Comparison of ENCODE assay signal across 9 mouse cellular contexts in the genomic region with DNA sequence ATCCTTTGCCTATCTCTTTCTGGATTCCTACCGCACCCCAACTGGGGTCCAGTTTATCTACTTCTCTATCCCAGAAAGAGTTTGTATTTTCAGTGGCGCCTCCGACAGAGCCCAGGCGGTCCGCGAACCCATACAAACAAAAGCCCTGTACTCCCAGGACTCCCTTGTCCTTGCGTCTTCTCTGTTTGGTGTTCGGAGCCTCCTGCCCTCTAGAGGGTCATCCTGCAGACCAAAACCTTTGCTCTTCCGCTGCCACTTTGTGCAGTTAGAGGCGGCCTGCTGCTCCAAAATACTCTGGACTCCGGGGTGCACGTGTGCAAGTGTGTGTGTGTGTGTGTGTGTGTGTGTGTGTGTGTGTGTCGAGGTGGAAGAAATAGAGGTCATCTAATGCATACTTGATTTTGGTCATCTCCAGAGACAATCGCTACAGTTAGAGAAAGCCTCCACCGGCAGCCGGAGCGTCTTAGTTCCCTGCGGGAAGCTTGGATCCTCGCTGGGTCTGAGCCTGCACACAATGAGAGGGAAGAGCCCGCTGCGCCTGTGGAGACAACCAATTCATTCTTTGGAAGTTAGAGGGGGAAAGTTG. TPM values are rescaled to one million over a fixed set of nuclear protein-coding genes. Genes with fewer than 3 reads are reported as not detected.
DNase-seq lines count a peak whose midpoint lies in the region; ATAC-seq lines count a peak whose summit lies in the region.
"Had no signal": no experiment of that assay in that cellular context is flagged by ENCODE, and none has a peak within 500 bp of the region (broad histone marks: within the 10 kb centered on the region; RNA-seq: fewer than 3 reads in every experiment).

No protein-coding gene starts in this region.

- no peak for ATAC-seq in megakaryocyte, adult 5-6 weeks (ENCODE audit: poor library complexity, severe bottlenecking)
- ATAC-seq in heart, embryonic 11.5 days (replicated peaks; ENCODE audit: insufficient number of reproducible peaks, low FRiP score, low TSS enrichment), result no peak
- peak; percentile 4; the same call in 1 of the 2 replicates for ATAC-seq in kidney, embryonic 15.5 days (replicated peaks; ENCODE audit: low FRiP score)

- no peaks in the 10 kb centered on the region for H3K36me3 ChIP-seq in megakaryocyte, embryonic 14.5 days (replicated peaks; ENCODE audit: low read length)
- no peaks in the 10 kb centered on the region for H3K36me3 ChIP-seq in heart, embryonic 11.5 days (ENCODE audit: control insufficient read depth, insufficient read depth, low read length)
- H3K36me3 ChIP-seq in kidney, embryonic 15.5 days, result no peaks in the 10 kb centered on the region

- 2% methylated on average over 21 of the region's 21 CpGs for WGBS in heart, embryonic 11.5 days (ENCODE audit: insufficient replicate concordance)
- 1% methylated on average over 21 of the region's 21 CpGs for WGBS in kidney, embryonic 15.5 days

- H3K4me2 ChIP-seq in heart, embryonic 11.5 days, result peak overlapping the region; percentile 66
- peak overlapping the region; percentile 87 for H3K4me2 ChIP-seq in kidney, embryonic 15.5 days

- H3K4me1 ChIP-seq in megakaryocyte, embryonic 14.5 days, result peaks cover 12% of the 10 kb centered on the region
- no peaks in the 10 kb centered on the region; the same call in 1 of the 2 replicates for H3K4me1 ChIP-seq in heart, embryonic 11.5 days (ENCODE audit: control insufficient read depth, insufficient read depth, low read length)
- H3K4me1 ChIP-seq in kidney, embryonic 15.5 days, result peaks cover 29% of the 10 kb centered on the region

- H3K9ac ChIP-seq in heart, embryonic 11.5 days (ENCODE audit: low read depth, low read length), result peak overlapping the region; percentile 80
- H3K9ac ChIP-seq in kidney, embryonic 15.5 days, result peak overlapping the region; percentile 85

- H3K9me3 ChIP-seq in megakaryocyte, embryonic 14.5 days, result no peaks in the 10 kb centered on the region
- no peaks in the 10 kb centered on the region for H3K9me3 ChIP-seq in heart, embryonic 11.5 days (replicated peaks; ENCODE audit: control insufficient read depth, low read length)
- H3K9me3 ChIP-seq in kidney, embryonic 15.5 days (replicated peaks), result no peaks in the 10 kb centered on the region

- peak overlapping the region; percentile 90 for H3K4me3 ChIP-seq in megakaryocyte, embryonic 14.5 days (replicated peaks)
- H3K4me3 ChIP-seq in heart, embryonic 11.5 days (ENCODE audit: low read depth, low read length), result peak overlapping the region; percentile 63
- peak overlapping the region; percentile 84 for H3K4me3 ChIP-seq in kidney, embryonic 15.5 days (replicated peaks)

- H3K27ac ChIP-seq in heart, embryonic 11.5 days (ENCODE audit: low read depth, low read length), result no peak overlapping the region
- peak overlapping the region; percentile 95 for H3K27ac ChIP-seq in kidney, embryonic 15.5 days
- H3K27ac ChIP-seq: macrophage had no signal

- peaks cover 56% of the 10 kb centered on the region for H3K27me3 ChIP-seq in megakaryocyte, embryonic 14.5 days (replicated peaks)
- peaks cover 4% of the 10 kb centered on the region; the same call in 1 of the 2 replicates for H3K27me3 ChIP-seq in heart, embryonic 11.5 days (ENCODE audit: control insufficient read depth, insufficient read depth, low read length)
- no peaks in the 10 kb centered on the region; the same call in 1 of the 2 replicates for H3K27me3 ChIP-seq in kidney, embryonic 15.5 days

- DNase-seq in cerebellum, adult 8-10 months, result peak; percentile 44
- peak; percentile 48 for DNase-seq in mesoderm, embryonic 11.5 days (ENCODE audit: low read depth, low spot score)
- DNase-seq in layer of hippocampus, adult 11-12 months (ENCODE audit: low spot score), result no peak
- DNase-seq in gastrocnemius, adult 18-20 months (ENCODE audit: low spot score), result no peak

RNA-seq across cellular contexts. Expression of a gene that starts 1.1 kb away (rescaled TPM):
- polyA plus RNA-seq in megakaryocyte, embryonic 14.5 days (2012; ENCODE audit: insufficient read depth, low replicate concordance), result not detected in 2 replicates
- total RNA-seq in megakaryocyte, adult 5-6 weeks (2015), result 0.07 TPM in 1 of 2 replicates, not detected in the other
- total RNA-seq in megakaryocyte, adult 5-6 weeks (2017), result 0.11 TPM in 1 of 2 replicates, not detected in the other
- 7.3 and 9.7 TPM in 2 replicates for polyA plus RNA-seq in heart, embryonic 11.5 days (2014; fragmentation: Nextera tagmentation; extraction: Ambion mirVana)
- polyA plus RNA-seq in kidney, embryonic 15.5 days (2015; fragmentation: Nextera tagmentation; extraction: Ambion mirVana), result 10.5 and 11.1 TPM in 2 replicates
- 1 to 10 TPM; 1.1 to 1.4 TPM for total RNA-seq in gastrocnemius, adult 18-20 months (2021)
- polyA plus RNA-seq: macrophage had no signal

Comparison
In these comparisons a context has a peak if more than half of its experiments do, and no peak if none do; other contexts are left out.
1. DNase-seq: peak in cerebellum, adult 8-10 months (single experiment) and mesoderm, embryonic 11.5 days (single experiment); none in layer of hippocampus, adult 11-12 months (single experiment) and gastrocnemius, adult 18-20 months (single experiment).
2. Peak in every context shown above with its lines, with median percentiles within 50 percentile points of each other: H3K4me3 ChIP-seq.